Mouse (Mus musculus): ENCODE results near the gene Chac2.
"Not testable (repeated sequence)": the region's sequence is repeated elsewhere in the genome, so short reads cannot be mapped to it uniquely, and the experiment has no call there.

Gene Chac2

DNA sequence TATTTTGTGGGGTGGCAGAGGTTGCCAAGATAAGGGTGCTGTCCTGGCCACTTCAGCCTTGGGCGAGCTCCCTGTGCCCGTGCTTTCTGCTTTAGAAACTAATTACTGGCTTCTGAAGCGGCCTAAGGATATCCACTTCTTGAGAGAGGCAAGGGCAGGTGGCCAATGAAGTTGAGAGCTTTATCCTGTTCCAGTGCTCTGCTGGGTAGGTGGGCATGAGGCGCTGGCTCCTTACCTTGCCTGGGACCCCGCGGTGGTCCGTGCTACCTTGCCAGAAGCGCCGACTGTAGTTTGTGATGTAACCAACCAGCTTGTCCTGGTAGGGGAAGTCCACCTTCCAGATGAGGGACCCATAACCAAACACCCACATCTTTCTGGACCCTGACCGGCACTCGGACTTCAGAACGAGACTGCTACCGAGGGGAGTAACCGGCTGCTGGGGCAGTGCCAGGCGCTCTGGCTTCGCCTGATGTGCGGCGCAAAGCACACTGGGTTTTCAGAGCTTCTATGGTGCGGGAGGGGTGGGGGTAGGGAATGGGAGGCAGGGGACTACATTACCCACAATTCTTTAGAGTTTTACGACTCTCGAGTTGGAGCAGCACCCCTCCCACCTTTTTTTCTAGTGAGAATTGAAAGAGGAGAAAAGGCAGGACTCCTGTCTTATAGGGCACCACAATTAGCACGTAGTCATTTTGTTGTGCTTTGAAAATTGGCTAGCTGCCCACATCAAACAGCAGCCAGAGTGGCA is at the start of gene Chac2:
TSS of gene Chac2 (minus strand) at position 474 of the 748 bp plus-strand sequence.
- peak; percentile 99 for ATAC-seq (ENCODE audit: low TSS enrichment)

GRCm38 (mm10) chr11:31034958-31035357 is 48.8 kb upstream of the Chac2 start:
- no peak for ATAC-seq (ENCODE audit: low TSS enrichment)

- not testable (repeated sequence) for ATAC-seq (ENCODE audit: low TSS enrichment)
Observed at GRCm38 (mm10) chr11:31017466-31017865, 31.3 kb upstream of the Chac2 start.

DNA sequence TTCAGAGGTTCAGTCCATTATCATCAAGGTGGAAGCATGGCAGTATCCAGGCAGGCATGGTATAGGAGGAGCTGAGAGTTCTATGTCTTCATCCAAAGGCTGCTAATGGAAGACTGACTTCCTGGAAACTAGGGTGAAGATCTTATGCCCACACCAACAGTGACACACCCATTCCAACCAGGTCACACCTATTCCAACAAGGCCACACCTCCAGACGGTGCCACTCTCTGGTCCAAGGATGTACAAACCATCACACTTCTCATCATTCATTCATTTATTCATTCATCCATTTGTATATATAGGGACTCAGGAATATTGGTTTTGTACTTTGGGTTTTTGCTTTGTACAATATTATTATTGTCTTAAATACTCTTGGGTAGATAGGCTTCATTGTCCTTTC is 23.5 kb upstream of the Chac2 start:
- not testable (repeated sequence) for ATAC-seq (ENCODE audit: low TSS enrichment)

DNA sequence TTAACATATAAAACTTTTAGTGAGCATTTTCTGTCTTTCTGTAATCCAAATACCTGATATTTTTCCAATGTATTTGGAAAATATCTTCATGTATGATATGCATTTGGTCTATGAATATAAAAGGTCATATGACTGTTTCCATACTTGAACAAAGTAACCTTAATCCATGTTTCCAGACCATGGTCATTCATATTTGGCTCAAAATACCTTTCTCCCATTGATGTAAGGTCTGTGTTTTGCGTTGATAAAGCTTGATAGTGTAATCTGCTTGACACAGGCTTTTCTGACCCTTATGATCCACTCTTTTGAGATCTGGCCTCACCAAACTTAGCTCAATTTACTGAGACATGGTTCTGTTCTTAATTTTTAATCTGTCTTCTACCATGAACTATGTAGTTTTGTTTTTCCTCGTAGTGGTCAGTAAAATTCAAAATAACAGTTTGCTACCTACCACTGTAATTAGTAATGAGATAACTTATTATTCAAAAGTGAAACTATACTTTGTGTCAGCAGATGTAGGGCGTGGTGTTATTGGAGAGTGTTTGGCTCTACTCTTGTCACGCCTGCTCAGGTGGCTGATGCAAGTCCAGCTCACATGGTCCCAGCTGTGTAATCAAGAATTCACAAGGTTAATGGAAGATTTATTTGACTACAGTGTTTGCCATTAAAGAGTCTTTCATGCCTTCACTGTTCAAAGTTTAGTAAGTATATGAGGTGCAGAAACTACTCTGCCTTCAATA is 15.2 kb upstream of the Chac2 start:
- ATAC-seq (ENCODE audit: low TSS enrichment) = no peak

GRCm38 (mm10) chr11:31000028-31000427 is 13.9 kb upstream of the Chac2 start:
- ATAC-seq (ENCODE audit: low TSS enrichment) = no peak

DNA sequence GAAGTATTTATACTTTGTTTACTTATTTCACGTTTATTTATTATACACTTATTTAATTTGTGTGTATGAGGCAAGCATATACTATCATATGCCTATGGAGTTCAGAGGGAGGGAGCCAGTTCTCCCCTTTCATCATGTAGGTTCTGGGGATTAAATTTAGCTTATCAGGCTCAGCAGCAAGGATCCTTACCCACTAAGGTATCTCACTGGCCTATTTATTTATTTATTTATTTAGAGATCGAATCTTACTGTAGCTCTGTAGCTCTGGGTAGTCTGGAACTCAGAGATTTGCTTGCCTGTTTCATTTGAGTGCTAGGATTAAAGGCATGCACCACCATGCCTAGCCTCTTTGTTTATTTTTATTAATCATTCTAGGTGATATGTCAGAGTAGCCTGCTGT is 12.6 kb upstream of the Chac2 start:
- ATAC-seq (ENCODE audit: low TSS enrichment) = no peak

DNA sequence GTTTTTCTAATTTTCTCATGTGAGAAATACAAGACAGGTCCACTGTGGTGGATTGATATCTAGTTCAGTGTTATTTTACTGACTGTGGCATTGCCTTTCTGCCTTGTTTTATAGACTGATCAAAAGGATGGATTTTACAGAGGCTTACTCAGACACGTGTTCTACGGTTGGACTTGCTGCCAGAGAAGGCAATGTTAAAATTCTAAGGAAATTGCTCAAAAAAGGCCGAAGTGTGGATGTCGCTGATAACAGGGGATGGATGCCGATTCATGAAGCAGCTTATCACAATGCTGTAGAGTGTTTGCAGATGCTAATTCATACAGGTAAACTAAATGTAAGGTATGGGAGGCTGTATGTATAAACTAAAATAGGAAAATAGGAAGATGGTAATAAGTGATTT is 12.0 kb upstream of the Chac2 start:
- no peak for ATAC-seq (ENCODE audit: low TSS enrichment)

DNA sequence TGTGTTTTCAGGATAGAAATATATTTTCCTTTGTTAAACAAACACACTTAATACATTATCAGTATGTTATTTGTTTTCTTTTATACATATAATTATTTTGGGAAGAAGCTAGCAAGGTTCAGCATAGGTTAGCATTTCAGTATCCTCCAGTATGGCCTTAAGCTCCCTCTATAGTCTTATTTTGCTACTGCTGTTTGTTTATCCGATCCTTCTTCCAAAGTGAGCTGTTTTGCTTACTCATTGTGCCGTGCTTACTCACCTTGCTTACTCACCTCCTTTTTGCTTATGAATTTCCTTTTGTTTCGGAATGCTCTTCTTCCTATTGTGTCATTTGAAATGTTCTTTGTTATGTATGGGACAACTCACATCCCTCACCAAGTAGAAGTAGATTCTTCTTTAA is 10.5 kb upstream of the Chac2 start:
- ATAC-seq (ENCODE audit: low TSS enrichment) = no peak

DNA sequence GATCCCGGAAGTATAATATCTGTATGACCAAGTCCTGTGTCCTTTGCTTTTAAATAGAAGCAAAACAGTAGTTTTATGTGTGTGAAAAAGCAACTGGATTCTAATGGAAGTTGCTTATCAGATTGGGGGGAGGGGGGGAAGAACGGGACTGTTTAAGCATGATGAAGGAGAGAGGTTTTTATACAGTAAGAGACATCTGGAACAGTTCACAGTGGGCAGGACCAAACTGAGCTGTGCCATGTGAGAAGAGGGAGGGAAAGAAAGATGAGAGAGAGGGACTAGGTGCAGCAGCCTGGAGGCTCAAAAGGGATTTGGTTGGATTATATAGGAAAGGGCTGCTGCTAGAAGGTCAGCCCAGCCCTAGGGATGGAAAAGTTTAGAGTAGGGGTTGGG is 471 bp upstream of the Chac2 start:
- peak; percentile 75 for ATAC-seq (ENCODE audit: low TSS enrichment)

- ATAC-seq (ENCODE audit: low TSS enrichment) = no peak
Observed at GRCm38 (mm10) chr11:30985237-30985636, 913 bp downstream of the Chac2 start.

DNA sequence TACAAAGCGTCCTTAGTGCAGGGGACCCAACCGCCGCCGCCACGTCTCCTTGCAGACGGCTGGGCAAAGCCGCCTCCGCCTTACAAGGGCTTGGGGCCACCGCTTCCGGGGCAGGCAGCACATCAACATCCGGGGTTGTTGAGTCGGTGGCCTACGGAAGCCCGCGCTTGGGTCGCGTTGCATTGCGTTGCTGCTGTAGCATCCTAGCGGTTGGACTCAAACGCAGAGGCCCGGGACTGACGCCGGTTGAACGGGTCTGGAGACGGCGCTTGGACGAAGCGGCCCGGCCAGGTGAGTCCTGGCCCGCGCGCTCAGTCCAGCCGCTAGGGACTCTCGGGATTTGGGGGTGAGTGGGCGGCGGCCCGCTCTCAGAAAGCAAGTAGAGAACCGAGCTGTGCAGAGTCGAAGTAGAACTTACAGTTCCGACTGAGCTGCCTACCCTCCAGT is 31.8 kb downstream of the Chac2 start, which contains the start of gene Erlec1:
TSS of gene Erlec1 (minus strand) at position 57 of the 447 bp plus-strand sequence.
- ATAC-seq (ENCODE audit: low TSS enrichment) = peak; percentile 96

DNA sequence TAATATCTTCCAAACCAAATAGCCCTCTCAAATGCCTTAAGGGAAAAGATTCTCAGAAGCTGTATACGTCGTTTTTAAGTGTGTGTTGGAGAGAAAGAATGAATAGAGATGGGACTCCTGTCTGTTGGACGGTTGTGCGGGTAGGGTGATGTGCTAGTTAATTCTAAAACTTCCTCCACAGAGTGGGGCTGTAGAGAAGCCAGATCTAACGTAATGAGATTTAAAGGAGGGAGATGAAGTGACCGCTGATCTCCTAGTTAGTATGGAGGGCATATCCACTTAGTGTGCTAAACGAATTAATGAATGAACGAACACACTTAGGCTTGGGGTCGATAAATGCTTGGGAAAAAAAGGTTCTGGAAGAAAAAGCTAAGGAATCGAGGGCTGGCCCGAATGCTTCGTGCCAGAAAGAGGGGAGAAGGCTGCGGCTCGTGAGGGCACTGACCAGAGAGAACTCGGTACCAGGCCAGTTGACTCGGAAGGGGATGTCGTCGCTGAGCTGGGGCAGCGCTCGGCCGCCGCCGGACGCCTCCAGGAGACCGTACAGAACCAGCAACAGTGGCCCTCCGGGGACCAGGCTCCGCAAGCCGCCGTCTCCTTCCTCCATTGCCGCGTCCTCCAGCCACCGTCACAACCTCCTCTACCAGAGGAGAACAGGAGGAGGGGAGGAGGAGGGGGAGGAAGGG is 32.5 kb downstream of the Chac2 start:
- peak; percentile 63 for ATAC-seq (ENCODE audit: low TSS enrichment)

- ATAC-seq (ENCODE audit: low TSS enrichment) = no peak
Observed at GRCm38 (mm10) chr11:30952829-30953228, 33.3 kb downstream of the Chac2 start.

DNA sequence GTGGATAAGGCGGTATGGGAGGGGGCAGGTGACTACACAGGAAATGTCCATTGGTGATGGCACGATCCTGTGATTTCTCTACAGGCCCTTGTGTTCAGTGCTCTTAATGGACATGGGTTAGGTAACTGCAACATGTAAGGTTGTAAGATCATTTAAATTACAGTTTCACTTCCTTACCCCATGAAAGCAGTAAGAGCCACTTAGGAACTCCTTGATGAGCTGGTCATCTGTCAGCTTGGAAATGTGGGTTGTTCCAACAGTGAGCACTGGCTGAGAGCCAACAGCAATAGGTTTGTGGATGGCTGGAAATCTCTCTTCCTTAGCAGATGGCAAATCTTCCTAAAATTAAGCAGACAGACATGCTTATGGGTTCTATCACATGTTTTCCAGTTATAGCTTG is 42.6 kb downstream of the Chac2 start:
- no peak for ATAC-seq (ENCODE audit: low TSS enrichment)

DNA sequence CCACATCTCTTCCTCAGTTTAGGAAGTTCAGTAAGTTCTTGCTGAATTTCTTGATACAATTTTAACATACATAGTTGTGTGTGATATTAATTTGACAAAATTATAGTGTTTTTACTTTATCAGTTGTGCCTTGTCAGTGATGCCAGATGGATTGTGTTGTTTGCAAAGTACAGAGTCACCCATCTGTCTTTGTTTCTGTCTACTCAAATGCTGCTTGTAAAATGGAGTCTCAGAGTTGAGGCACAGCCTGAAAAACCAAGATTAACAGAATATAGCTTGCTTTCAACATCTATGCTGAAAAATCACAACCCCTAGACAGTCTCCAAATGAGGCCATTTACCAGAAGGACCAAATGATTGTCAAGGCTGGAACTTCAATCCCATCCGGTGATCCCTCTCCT is 57.7 kb downstream of the Chac2 start:
- ATAC-seq (ENCODE audit: low TSS enrichment) = no peak

DNA sequence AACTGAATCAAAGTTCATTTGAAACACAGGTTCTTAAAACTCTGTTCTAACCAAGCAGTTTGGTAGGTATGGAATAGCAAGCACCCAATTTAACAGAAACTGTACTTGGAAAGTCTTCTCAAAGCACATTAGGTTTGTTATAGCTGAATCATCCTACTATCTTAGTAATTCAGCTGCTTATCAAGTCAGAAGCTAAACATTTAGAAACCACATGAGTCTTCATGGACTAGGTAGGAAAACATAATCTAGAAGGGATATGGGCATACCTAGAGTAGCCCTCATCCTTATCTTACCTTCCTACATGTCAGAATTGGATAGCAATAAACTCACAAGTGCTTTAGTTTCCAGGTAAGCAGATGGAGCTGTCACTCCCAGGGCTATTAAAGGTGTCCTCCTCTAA is 58.1 kb downstream of the Chac2 start:
- no peak for ATAC-seq (ENCODE audit: low TSS enrichment)

All from frontal cortex, adult (tissue).